Mouse (Mus musculus): Measurements from ENCODE around the gene Ddr1.

DNA sequence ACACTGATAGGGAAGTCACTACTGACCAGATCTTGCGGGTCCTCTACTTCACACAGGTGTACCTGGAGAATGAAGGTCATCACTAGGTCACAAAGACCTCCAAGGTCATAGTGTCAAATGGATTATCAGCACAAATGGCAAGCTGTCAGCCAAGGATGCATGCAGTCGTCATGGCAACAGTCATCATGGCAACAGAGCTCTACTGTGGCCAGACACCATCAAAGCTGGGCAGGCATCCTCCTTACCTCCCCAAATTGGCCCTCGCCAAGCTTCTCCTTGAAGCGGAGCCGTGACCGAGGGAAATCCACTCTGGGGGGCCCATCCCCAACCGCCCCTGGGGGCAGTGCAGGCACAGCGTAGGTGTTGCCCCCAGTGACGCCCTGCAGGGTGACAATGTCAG is 19.4 kb downstream of the Ddr1 start:
- TF ChIP-seq CTCF (IDR thresholded peaks at IDR 0.05; ENCODE audit: low read depth, low read length) (no peak), POLR2A (IDR thresholded peaks at IDR 0.05; ENCODE audit: insufficient read depth, low read length) (no peak)

Data from ES-Bruce4 (cell line).